Mouse (Mus musculus) neural tube, embryonic 14.5 days (tissue): ENCODE measurements around the gene Fam133b. TPM values are rescaled to one million over a fixed set of nuclear protein-coding genes. Genes with fewer than 3 reads are reported as not detected.
"Not testable (repeated sequence)": the region's sequence is repeated elsewhere in the genome, so short reads cannot be mapped to it uniquely, and the experiment has no call there.

Source experiments
- ATAC-seq: fragments of 200-750 bp; cut with Nextera tagmentation; 2 replicates; pipeline ENCODE4 v1.8.0; 2017; ENCODE audit warnings: low read depth, mild to moderate bottlenecking, moderate TSS enrichment, moderate library complexity
- H3K27ac ChIP-seq: fragments of 300-500 bp; sonication (generic); 2 replicates; pipeline ENCODE4 v1.5.1; 2014; ENCODE audit warnings: low read depth, mild to moderate bottlenecking, control low read depth, low read length, moderate library complexity, mixed read lengths
- H3K27me3 ChIP-seq: fragments of 300-500 bp; sonication (generic); 2 replicates; pipeline ENCODE4 v1.6.1; 2014; ENCODE audit warnings: low read length; ENCODE audit not compliant: control insufficient read depth, insufficient read depth
- H3K36me3 ChIP-seq: fragments of 300-500 bp; sonication (generic); 2 replicates; pipeline ENCODE4 v1.6.1; 2014; ENCODE audit warnings: low read length, mixed read lengths; ENCODE audit not compliant: control insufficient read depth, insufficient read depth
- H3K4me1 ChIP-seq: fragments of 300-500 bp; sonication (generic); 2 replicates; pipeline ENCODE4 v1.6.1; 2014; ENCODE audit warnings: low read length; ENCODE audit not compliant: control insufficient read depth, insufficient read depth
- H3K4me2 ChIP-seq: fragments of 300-500 bp; sonication (generic); 2 replicates; pipeline ENCODE4 v1.6.1; 2014; ENCODE audit warnings: mild to moderate bottlenecking, low read depth, low read length, control low read depth
- H3K4me3 ChIP-seq: fragments of 300-500 bp; sonication (generic); 2 replicates; pipeline ENCODE4 v1.5.1; 2014; ENCODE audit warnings: low read depth, low read length, control low read depth, mixed read lengths
- H3K9ac ChIP-seq: fragments of 300-500 bp; sonication (generic); replicated peaks from 2 replicates; pipeline ENCODE4 v1.6.1; 2014; ENCODE audit warnings: low read depth, mild to moderate bottlenecking, control low read depth, low read length, mixed read lengths
- H3K9me3 ChIP-seq: fragments of 300-500 bp; sonication (generic); 2 replicates; pipeline ENCODE4 v1.6.1; 2016; ENCODE audit warnings: low read length; ENCODE audit not compliant: control insufficient read depth
- WGBS: fragments of 180-500 bp; shearing (Covaris S2); extraction: QIAGEN DNeasy Blood & Tissue Kit; methylation state at CpG from one replicate; pipeline ENCODE4 v1.1.7; 2014; 5-methylcytosine and 5-hydroxymethylcytosine counted together
- polyA plus RNA-seq: library from polyadenylated mRNA; unstranded; fragments of >200 nt; fragmentation: Nextera tagmentation; extraction: Ambion mirVana; gene quantifications from 2 replicates; pipeline ENCODE4 v1.2.1, GENCODE M21; 2014

The Fam133b gene
- polyA plus RNA-seq, 1 experiment from 2014 or later, result 28.7 TPM

DNA sequence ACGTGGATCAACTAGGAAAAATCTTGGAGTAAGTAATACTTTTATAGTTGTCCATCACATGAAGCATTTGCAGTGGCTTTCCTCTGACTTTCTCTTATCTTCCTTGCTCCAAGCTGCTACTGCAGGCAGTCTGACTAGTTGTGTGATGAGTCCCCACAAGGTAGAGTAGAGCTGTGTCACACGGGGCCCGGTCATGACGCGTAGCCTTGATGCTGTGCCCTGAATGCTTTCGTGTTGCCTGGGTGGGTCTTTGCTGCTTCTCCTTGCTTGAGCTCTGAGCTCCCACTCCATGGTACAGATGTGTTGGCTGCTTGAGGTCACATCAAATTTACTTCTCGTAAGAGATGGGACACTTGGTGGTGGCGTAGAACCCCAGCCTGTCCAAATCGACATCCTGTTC is 28.2 kb upstream of the Fam133b start:
- H3K27me3 ChIP-seq, result no peaks in the 10 kb centered on the region
- no peak overlapping the region for H3K4me2 ChIP-seq
- H3K4me1 ChIP-seq, result no peaks in the 10 kb centered on the region
- no peak overlapping the region for H3K9ac ChIP-seq
- no peak overlapping the region for H3K4me3 ChIP-seq
- no peaks in the 10 kb centered on the region for H3K9me3 ChIP-seq
- no peak for ATAC-seq
- no peak overlapping the region for H3K27ac ChIP-seq
- WGBS, result 95% methylated on average over 9 of the region's 9 CpGs
- no peaks in the 10 kb centered on the region for H3K36me3 ChIP-seq

DNA sequence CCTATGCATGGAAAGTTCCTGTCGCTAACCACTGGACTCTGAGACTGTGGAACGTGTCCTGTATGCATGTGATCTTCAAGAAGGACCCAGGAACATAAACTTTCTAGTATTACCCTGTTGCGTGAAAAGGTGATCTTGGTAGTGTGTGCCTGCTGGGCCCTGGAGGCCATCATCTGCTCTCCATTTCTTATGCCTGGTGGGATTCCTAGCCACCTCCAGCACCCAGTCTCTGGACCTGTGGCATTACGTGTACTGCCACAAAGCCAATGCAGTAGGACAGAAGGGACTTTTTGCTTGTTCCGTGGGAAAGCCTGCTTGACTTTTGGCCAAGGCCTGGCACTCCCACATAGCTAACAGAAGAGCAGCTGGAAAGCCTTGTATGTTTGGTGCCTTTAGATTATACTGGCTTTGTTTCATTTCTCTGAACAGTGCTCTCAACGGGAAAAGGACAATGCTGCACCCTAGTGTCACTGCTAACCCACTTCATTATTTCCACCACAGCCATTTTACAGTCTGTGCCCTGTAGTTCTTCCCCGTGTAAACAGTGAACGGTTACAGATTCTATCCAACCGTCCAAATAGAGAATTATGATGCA is 27.1 kb upstream of the Fam133b start:
- Histone ChIP-seq H3K27me3 (no peaks in the 10 kb centered on the region), H3K4me1 (no peaks in the 10 kb centered on the region), H3K4me3 (no peak overlapping the region), H3K36me3 (no peaks in the 10 kb centered on the region), H3K27ac (no peak overlapping the region), H3K4me2 (no peak overlapping the region), H3K9me3 (no peaks in the 10 kb centered on the region), H3K9ac (no peak overlapping the region)
- ATAC-seq, result peak; percentile 89
- WGBS, result 61% methylated on average over 9 of the region's 9 CpGs

DNA sequence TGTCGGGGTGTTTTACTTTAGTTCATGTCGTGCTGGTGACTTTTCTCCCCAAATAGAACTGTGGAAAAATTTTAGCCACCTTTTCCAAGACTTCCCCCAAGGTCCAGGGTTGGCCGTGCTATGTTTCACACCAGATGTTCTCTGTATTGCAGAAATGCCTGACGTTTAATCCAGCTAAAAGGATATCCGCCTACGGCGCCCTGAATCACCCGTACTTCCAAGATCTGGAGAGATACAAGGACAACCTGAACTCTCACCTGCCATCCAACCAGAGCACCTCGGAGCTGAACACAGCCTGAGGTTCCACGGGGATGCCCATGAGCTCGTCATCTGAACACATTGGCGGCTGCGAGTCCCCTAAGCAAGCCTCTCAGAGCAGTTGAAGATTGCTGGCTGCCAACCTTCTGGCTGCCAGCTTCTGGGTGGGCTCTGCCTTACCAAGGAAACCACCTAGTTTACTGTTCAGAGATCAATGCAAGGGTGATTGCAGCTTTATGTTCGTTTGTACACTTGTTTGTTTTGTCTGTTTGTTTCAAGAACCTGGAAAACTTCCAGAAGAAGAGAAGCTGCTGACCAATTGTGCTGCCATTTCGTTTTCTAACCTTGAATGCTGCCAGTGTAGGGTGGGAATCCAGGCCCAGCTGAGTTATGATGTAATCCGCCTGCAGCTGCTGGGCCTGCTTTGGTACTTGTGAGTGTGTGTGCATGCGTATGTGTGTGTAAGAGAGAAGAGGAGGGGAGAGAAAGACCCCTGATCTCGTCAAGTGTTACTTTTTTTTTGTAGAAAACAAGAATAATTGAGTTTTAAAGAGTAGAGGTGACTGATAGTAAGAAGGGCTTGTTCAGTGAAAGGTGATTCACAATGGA is 22.9 kb upstream of the Fam133b start:
- Histone ChIP-seq H3K9ac (no peak overlapping the region), H3K27ac (no peak overlapping the region), H3K4me3 (no peak overlapping the region), H3K9me3 (no peaks in the 10 kb centered on the region), H3K36me3 (no peaks in the 10 kb centered on the region), H3K4me1 (no peaks in the 10 kb centered on the region), H3K27me3 (no peaks in the 10 kb centered on the region), H3K4me2 (no peak overlapping the region)
- no peak for ATAC-seq
- WGBS, result 87% methylated on average over 18 of the region's 18 CpGs

DNA sequence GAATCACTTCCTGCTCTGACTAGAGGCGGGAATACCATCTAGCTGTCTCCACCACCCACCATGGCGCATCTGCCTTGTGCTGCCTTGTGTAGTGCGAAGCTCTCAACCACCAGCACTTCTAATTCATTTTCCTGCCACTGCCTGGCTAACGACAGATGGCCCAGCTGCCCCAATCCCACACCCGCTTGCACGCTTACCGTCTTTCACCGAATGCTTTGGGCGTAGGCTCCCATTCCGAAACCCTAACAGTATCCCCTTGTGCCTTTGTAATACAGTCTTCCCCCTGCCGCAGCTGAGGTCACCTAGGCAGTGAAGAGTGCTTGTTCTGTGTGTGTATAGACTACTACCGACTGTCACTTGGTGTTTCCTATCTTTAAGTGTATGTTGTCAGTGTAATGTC is 21.9 kb upstream of the Fam133b start:
- Histone ChIP-seq H3K36me3 (no peaks in the 10 kb centered on the region), H3K4me2 (no peak overlapping the region), H3K4me3 (no peak overlapping the region), H3K9ac (no peak overlapping the region), H3K27ac (no peak overlapping the region), H3K4me1 (no peaks in the 10 kb centered on the region), H3K9me3 (no peaks in the 10 kb centered on the region), H3K27me3 (no peaks in the 10 kb centered on the region)
- ATAC-seq, result peak; percentile 32; the same call in 1 of the 2 replicates
- 60% methylated on average over 12 of the region's 12 CpGs for WGBS

DNA sequence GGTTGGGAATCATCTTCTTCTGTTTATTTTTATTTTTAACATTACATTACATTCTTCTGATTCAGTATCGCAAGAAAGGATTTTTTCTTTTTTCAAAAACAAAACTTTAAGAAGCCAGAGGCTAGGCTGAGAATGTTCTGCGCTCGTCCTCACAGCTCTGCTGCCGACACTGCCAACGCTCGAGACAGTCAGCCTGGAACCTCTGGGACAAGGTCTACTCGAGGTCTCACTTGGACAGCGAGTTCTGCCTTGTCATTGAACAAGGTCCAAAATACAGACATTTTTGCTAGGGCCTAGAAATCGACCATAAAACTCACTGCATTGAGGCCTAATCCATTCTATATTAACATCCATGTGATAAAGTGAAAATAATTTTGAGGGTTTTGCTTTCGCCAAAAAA is 20.8 kb upstream of the Fam133b start:
- no peaks in the 10 kb centered on the region for H3K4me1 ChIP-seq
- H3K9me3 ChIP-seq, result no peaks in the 10 kb centered on the region
- no peak overlapping the region for H3K9ac ChIP-seq
- H3K36me3 ChIP-seq, result no peaks in the 10 kb centered on the region
- H3K4me2 ChIP-seq, result no peak overlapping the region
- no peak overlapping the region for H3K4me3 ChIP-seq
- no peak overlapping the region for H3K27ac ChIP-seq
- ATAC-seq, result no peak
- no peaks in the 10 kb centered on the region for H3K27me3 ChIP-seq
- 92% methylated on average over 10 of the region's 10 CpGs for WGBS

DNA sequence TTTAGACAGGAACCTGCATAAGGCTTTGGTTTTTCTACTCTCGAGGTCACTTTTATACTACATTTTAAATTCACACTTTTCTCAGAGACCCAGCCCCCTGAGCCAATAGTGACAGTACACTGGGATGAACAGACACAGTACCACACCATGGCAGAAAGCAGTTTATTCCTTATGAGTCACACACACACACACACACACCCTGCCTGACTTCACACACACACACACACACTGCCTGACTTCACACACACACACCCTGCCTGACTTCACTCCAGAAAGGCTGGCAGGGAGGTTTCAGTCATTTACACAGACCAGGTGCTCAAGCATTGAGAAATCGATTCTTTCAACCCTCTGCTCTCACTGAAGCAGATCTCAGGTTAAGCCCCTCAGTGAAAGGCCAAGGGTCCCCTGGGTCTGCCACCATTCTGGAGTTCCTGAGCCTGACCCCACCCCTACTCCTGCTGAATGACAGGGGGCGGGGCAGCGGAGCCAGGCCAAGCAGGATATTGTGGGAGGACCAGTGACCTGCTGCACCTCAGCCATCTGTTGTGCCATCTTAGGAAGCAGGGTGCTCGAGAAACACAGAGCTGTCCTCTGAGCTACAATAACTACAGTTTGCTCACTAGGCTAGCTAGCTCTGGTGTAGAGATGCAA is 16.5 kb upstream of the Fam133b start:
- ATAC-seq, result no peak
- H3K9me3 ChIP-seq, result no peaks in the 10 kb centered on the region
- no peaks in the 10 kb centered on the region for H3K27me3 ChIP-seq
- H3K9ac ChIP-seq, result no peak overlapping the region
- no peaks in the 10 kb centered on the region for H3K4me1 ChIP-seq
- H3K4me3 ChIP-seq, result no peak overlapping the region
- WGBS, result 38% methylated on average over 5 of the region's 5 CpGs
- no peak overlapping the region for H3K4me2 ChIP-seq
- H3K27ac ChIP-seq, result no peak overlapping the region
- H3K36me3 ChIP-seq, result no peaks in the 10 kb centered on the region

DNA sequence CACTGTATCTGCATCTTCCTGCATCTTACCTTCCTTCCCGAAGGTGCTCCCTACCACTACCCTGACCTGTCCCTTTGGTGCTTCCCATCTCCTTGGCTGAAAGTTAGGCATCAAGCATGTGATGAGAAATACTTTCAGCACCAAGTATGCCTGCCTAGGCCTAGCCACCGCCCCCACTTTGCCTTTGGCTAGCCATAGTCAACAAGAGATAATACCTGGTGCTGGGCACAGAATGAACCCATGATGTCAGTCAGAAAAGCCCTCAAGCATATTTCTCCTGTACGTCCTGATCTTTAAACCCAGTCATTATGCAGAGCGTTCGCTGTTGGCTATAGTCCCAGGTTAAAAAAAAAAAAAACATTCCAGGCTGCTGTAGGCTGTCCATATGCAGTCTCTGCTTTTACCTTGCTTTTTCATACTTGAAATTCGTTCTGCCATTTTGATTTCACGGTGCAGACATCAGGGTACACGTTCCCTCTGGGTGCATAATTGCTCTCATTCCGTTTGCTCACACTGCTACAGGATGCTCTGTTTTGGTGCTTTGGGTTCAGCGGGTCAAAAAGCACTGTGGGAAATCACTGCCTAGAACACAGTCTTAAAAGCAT is 13.9 kb upstream of the Fam133b start:
- no peaks in the 10 kb centered on the region for H3K9me3 ChIP-seq
- H3K9ac ChIP-seq, result no peak overlapping the region
- H3K4me3 ChIP-seq, result no peak overlapping the region
- no peaks in the 10 kb centered on the region for H3K27me3 ChIP-seq
- no peak overlapping the region for H3K27ac ChIP-seq
- no peak overlapping the region for H3K4me2 ChIP-seq
- H3K4me1 ChIP-seq, result no peaks in the 10 kb centered on the region
- no peaks in the 10 kb centered on the region for H3K36me3 ChIP-seq
- no peak for ATAC-seq
- WGBS, result 64% methylated on average over 10 of the region's 10 CpGs

DNA sequence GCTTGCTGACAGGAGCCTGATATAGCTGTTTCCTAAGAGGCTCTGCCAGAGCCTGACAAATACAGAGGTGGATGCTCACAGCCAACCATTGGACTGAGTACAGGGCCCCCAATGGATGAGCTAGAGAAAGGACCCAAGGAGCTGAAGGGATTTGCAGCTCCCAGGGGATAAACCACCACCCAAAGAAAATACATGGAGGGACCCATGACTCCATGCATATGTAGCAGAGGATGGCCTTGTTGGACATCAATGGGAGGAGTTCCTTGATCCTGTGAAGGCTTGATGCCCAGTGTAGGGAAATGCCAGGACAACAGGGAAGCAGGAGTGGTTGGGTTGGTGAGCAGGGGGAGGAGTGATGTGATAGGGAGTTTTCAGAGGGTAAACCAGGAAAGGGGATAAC is 11.6 kb upstream of the Fam133b start:
- not testable (repeated sequence) for H3K27me3 ChIP-seq, H3K4me3 ChIP-seq, H3K27ac ChIP-seq, H3K4me2 ChIP-seq, H3K9ac ChIP-seq, H3K9me3 ChIP-seq, H3K36me3 ChIP-seq, ATAC-seq, H3K4me1 ChIP-seq
